Mouse (Mus musculus): ENCODE measurements around the gene Bmt2.

GRCm38 (mm10) chr6:13696882-13697281, 19.1 kb upstream of the Bmt2 start:
- TF ChIP-seq POLR2A (IDR thresholded peaks at IDR 0.05; ENCODE audit: insufficient read length, low read depth) = no peak
- no peak for TF ChIP-seq TCF12 (IDR thresholded peaks at IDR 0.05; ENCODE audit: insufficient read depth, poor library complexity, severe bottlenecking)
- no peak for TF ChIP-seq E2F4 (IDR thresholded peaks at IDR 0.05; ENCODE audit: insufficient read depth)
- TF ChIP-seq POLR2AphosphoS2 (IDR thresholded peaks at IDR 0.05; ENCODE audit: insufficient read length, low read depth) = no peak
- TF ChIP-seq MAX (IDR thresholded peaks at IDR 0.05; ENCODE audit: low read depth) = no peak
- no peak for TF ChIP-seq MYOG (IDR thresholded peaks at IDR 0.05; ENCODE audit: control insufficient read depth in 1 of 3, insufficient read depth in 1 of 3, insufficient read length in 2 of 3, low read depth in 2 of 3)
- no peak for TF ChIP-seq USF1 (IDR thresholded peaks at IDR 0.05; ENCODE audit: low read depth)
- TF ChIP-seq CEBPB (IDR thresholded peaks at IDR 0.05; ENCODE audit: insufficient read depth, poor library complexity, severe bottlenecking) = no peak
- TF ChIP-seq REST (IDR thresholded peaks at IDR 0.05; ENCODE audit: insufficient read depth, insufficient read length) = no peak
- TF ChIP-seq TCF3 (IDR thresholded peaks at IDR 0.05; ENCODE audit: insufficient read length, low read depth) = no peak

Data from myocyte (in vitro differentiated cells).